Mouse (Mus musculus) Patski (cell line): ENCODE data around the gene Fam160a1. TPM values are rescaled to one million over a fixed set of nuclear protein-coding genes. Genes with fewer than 3 reads are reported as not detected.
A peak's percentile ranks its signal among the peaks of the same experiment; 100 is the strongest.

Source experiments
- ATAC-seq: fragments of 100-300 bp; one replicate; pipeline ENCODE4 v1.8.0; 2021
- CTCF ChIA-PET: fragments of 350-600 bp; sonication (Branson Sonifier 250); formaldehyde crosslinking; loops from one replicate; lab custom pipeline; 2022; ENCODE audit warnings: inconsistent platforms; lab: Charles Lee
- POLR2A ChIA-PET: fragments of 350-600 bp; sonication (Branson Sonifier 250); formaldehyde crosslinking; loops from one replicate; lab custom pipeline; 2022; ENCODE audit warnings: antibody characterized with exemption, inconsistent platforms; lab: Charles Lee
- DNase-seq: peaks from one replicate; pipeline ENCODE4 v3.0.0-alpha.2; 2011; ENCODE audit warnings: low read depth, low spot score
- H3K27me3 ChIP-seq: fragments of 371-371 bp; one replicate; pipeline ENCODE4 v1.5.1; 2021
- CTCF ChIP-seq: fragments of 100-300 bp; IDR thresholded peaks from one replicate; pipeline ENCODE4 v1.5.1; 2021
- in situ Hi-C: fragments of 300-500 bp; cut with MboI; formaldehyde crosslinking; loops from 3 replicates; pipeline ENCODE4 v1.11.1; 2018; ENCODE audit warnings: low pct_unique_long_range_greater_than_20kb, mixed read lengths
- polyA plus RNA-seq: library from polyadenylated mRNA; unstranded; gene quantifications from one replicate; pipeline ENCODE4 v1.2.3, GENCODE M21; 2021

Fam160a1 gene
- polyA plus RNA-seq, 1 experiment from 2014 or later = 22.4 TPM

DNA sequence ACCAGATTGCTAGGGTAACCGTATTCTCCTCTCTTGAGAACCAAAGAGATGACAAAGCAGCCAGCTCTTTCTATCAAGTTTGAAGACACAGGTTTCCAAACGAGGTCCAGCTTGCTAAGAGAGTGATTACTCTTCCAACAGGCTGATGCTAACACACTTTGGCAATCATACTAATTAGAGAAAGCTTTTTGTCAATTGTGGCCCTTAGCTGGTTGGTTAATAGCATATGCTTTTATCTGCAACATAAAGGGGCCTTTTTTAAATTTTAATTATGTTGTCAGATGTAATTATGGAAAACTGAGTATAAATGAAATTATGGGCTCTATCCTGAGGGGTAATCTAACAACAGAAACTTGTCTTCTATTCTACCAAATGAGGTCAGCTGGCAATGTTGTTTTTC, 89.9 kb downstream of the Fam160a1 start:
- in situ Hi-C loops = no loop called here
- ChIA-PET CTCF (interaction anchor here (1.3 to 3.1 kb wide), 3 partner anchors 9 to 25 kb away, joined by 6 to 11 read pairs (median 10); no protein-coding TSS in a partner anchor), POLR2A (interaction anchor here (0.5 kb wide), 1 partner anchor 10 kb away, joined by 4 read pairs; no protein-coding TSS in a partner anchor)
- H3K27me3 ChIP-seq = no peaks in the 10 kb centered on the region
- TF ChIP-seq CTCF = no peak
- DNase-seq = no peak
- no peak for ATAC-seq

DNA sequence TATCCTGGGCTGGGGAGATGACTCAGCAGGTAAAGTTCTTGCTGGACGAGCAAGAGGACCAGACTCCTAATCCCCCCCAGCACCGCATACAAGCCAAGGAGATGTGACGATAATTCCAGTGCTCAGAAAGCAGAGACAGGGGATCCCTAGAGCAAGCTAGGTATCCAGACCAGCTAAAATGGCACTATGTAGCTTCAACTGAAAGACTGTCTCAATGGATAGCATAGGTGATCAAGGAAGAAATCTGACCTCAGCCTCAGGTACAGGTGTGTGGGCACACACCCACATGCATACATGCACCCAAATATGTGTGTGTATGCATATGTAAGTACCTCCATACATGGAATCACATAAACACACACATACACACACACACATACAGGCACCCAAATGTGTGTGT, 91.1 kb downstream of the Fam160a1 start:
- no peaks in the 10 kb centered on the region for H3K27me3 ChIP-seq

DNA sequence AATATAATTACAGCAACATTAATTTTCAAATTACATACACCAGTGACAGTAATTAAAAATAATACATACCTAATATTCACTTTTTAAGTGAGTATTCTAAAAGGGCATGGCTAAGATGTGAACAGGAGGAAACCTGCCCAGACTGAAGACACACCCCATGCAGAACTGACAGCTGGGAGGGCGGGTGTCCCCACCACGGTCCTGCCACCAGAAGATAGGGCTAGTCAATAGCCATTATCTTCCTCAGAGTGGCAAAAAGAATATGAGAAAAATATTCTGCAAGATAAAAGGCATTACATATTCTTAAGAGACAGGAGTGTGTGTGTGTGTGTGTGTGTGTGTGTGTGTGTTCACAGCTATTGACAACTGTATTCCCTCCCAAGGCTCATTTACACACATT, 92.0 kb downstream of the Fam160a1 start:
- in situ Hi-C loops = no loop called here
- DNase-seq (no peak), ATAC-seq (no peak)
- POLR2A ChIA-PET = no interaction called here
- H3K27me3 ChIP-seq = no peaks in the 10 kb centered on the region
- no peak for TF ChIP-seq CTCF
- CTCF ChIA-PET = interaction anchor here (1.7 to 3.1 kb wide), 2 partner anchors 9 to 17 kb away, joined by 4 to 11 read pairs; no protein-coding TSS in a partner anchor

More for the DNA sequence above, 91.1 kb downstream of the Fam160a1 start:
- ChIA-PET POLR2A (no interaction called here), CTCF (interaction anchor here (1.1 to 3.1 kb wide), 3 partner anchors 10 to 147 kb away, joined by 3 to 11 read pairs (median 4); no protein-coding TSS in a partner anchor)
- in situ Hi-C loops = no loop called here
- no peak for TF ChIP-seq CTCF
- no peak for DNase-seq
- ATAC-seq = no peak

DNA sequence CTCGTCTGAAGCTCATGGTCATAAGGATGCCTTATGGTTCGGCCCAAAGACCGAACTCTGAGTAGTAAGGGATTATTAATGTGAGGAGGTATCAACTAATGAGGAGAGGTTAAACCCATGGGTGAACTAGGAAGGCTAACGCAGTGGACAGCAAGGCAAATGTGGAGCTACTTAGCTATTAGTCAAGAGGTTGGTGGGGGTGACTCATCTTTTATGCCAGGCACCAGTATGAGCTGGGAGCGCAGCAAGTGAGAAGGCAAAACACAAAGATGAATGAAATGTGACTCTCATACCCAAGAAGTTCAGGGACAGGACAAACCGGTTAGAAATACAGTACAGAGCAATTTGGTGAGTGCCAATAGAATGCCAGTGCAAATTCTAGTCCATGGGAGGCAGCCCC, 94.5 kb downstream of the Fam160a1 start:
- ChIA-PET CTCF (interaction anchor here (0.9 to 1.3 kb wide), 4 partner anchors 13 to 49 kb away, joined by 3 to 4 read pairs (median 3); no protein-coding TSS in a partner anchor), POLR2A (no interaction called here)
- in situ Hi-C loops = no loop called here
- H3K27me3 ChIP-seq = no peaks in the 10 kb centered on the region
- no peak for TF ChIP-seq CTCF
- ATAC-seq = no peak
- DNase-seq = no peak

DNA sequence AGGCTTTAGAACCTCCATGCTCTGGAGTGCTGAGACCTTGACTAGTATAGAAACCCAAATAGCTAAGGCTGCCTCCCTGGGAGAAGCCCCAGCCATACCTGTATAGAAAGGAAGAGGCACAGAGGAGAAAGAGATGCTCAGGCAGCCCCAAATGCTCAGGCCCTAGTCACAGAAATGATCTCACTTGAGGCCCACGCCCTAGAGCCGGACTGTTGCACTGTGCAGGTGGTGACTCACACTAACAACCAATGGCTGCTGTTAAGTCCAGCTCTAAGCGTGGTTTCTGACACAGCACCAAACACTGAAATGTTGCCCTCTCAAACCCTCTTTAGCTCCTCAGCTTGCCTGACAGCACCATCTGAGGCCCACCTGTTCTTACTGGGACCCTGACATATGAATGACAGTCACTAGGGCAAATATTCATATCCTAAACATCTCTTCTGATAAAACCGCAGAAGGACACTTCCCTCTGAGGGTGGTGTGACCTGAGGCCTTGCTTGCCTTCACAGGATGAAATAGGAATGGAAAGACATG, 101.3 kb downstream of the Fam160a1 start:
- no peaks in the 10 kb centered on the region for H3K27me3 ChIP-seq
- no peak for ATAC-seq
- TF ChIP-seq CTCF = no peak
- no peak for DNase-seq
- CTCF ChIA-PET = interaction anchor here (1.2 to 2.3 kb wide), 6 partner anchors 8 to 414 kb away, joined by 3 to 11 read pairs (median 7); no protein-coding TSS in a partner anchor
- in situ Hi-C loops = no loop called here
- POLR2A ChIA-PET = interaction anchor here (0.5 to 1.4 kb wide), 3 partner anchors 41 to 492 kb away, joined by 3 read pairs; no protein-coding TSS in a partner anchor

DNA sequence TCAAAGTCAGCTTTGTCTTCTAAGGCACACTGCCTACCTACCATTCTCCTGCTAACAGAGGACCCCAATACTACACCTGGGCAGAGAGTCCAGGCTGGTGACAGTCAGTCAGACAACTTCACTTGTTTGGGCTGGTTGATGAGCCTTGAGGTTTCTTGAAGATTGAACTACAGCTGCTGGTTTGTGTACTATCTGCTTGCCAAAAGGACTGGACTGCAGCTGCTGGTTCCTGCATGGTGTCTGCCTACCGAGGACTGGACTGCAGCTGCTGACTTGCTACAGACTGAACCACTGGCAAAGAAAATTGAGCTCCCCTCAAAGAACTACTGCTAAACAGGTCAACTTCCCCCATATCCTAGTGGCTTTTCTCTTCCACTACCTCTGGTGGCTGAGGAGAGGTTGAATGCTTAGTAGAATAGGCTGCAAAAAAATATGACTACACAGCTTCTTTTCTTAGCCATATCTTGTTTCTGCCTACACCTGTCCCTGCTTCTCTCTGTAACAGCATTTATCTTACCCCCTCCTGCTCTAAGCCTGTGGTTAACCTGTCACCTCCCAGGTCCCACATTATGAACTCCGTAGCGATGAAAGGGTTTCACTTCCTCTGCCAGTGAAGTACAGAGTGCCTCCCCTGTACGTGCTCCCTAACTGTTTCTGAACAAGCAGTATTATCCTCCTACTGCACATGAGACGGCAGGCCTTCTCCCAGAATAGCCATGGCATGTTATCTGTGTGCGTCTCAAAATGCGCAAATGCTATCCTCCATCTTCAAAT, 103.0 kb downstream of the Fam160a1 start:
- no peak for ATAC-seq

DNA sequence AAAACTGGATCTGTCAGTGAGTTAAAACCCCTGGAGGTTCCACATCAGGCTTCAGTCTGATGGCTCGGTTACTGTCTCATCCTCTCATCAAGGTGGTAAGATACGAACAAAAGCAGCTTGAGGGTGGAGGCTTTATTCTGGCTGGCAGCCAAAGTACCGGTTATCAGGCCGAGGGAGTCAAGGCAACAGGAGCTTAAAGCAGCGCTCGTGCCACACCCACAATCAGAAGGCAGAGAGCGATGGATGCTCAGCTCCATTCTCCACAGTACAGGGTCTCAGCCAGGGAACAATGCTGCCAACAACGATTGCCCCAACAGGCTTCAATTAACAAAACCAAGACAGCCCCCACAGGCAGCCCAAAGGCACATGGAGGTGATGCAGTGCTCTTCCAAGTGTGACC, 106.4 kb downstream of the Fam160a1 start:
- no peak for DNase-seq
- H3K27me3 ChIP-seq = no peaks in the 10 kb centered on the region
- no peak for ATAC-seq
- POLR2A ChIA-PET = no interaction called here
- CTCF ChIA-PET = interaction anchor here (9.3 kb wide), 1 partner anchor 206 kb away, joined by 77 read pairs; no protein-coding TSS in a partner anchor
- TF ChIP-seq CTCF = no peak
- in situ Hi-C loops = no loop called here

More for the DNA sequence above, 103.0 kb downstream of the Fam160a1 start:
- DNase-seq = no peak
- TF ChIP-seq CTCF = no peak
- ChIA-PET CTCF (interaction anchor here (1.0 to 1.6 kb wide), 6 partner anchors 11 to 209 kb away, joined by 3 to 8 read pairs (median 4); no protein-coding TSS in a partner anchor), POLR2A (no interaction called here)
- H3K27me3 ChIP-seq = no peaks in the 10 kb centered on the region
- in situ Hi-C loops = no loop called here

DNA sequence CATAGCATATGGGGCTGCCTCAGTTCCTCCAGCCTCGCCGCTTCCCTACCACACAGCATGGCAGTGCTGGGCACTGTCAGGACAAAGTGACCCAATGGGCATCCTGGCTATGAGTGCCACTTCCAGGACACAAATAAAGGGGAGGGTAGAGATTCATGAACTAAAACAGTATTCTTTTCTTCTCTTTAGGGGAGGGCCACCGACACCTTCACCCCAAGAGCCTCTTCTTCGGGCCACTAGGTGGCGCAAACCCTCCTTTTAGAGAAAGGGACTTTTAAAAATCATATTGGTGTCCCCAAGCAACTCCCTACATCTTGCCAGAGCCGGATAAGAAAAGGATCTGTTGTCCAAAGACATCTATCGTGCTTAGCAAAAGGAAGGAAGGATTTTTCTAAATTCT, 109.7 kb downstream of the Fam160a1 start:
- ChIA-PET POLR2A (no interaction called here), CTCF (interaction anchor here (0.7 to 9.3 kb wide), 9 partner anchors 9 to 217 kb away, joined by 3 to 77 read pairs (median 4); no protein-coding TSS in a partner anchor)
- in situ Hi-C loops = loop anchor here (5.0 to 10.0 kb wide), 2 partner anchors 210 to 407 kb away; no protein-coding TSS in a partner anchor
- no peaks in the 10 kb centered on the region for H3K27me3 ChIP-seq
- ATAC-seq (peak; percentile 58), DNase-seq (peak; percentile 31)
- peak; percentile 96 for TF ChIP-seq CTCF

DNA sequence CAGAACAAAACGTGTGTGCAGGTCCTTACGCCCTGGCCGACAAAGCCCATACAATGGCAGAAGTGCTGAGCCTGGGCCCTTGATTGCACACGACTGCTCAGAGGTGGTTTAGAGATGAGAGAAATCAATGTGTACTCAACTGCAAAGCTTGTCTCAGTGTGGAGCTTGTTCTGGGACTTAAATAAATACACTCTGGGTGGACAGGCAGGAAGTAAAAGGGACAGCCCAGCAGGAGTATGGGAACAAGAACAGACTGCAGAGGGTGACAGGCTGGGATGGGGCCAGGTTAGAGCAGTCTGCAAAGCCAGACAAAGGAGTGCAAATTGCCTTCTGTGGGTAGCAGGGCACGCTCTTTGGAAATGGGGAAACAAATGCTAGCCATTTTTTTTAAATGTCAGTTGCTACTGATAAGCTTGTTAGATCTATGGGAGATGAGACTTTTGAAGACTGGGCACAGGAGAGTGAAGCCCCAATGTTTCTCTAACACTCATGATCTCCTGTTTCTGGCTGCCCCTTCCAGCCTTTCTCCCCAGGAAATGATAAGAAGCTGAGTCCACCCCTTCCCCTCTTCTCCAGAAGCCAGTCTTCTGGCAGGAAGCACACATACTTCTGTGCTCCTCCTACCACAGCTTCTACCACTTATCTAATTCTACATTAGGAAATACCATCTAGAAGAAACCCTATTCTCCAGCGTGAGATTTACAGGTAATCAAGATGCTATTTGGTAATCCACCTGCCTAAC, 113.8 kb downstream of the Fam160a1 start:
- CTCF ChIA-PET = interaction anchor here (0.5 to 9.3 kb wide), 5 partner anchors 10 to 221 kb away, joined by 3 to 77 read pairs (median 4); no protein-coding TSS in a partner anchor
- in situ Hi-C loops = loop anchor here (10.0 kb wide), 1 partner anchor 411 kb away; no protein-coding TSS in a partner anchor
- ATAC-seq (no peak), DNase-seq (no peak)
- H3K27me3 ChIP-seq = no peaks in the 10 kb centered on the region
- TF ChIP-seq CTCF = no peak
- POLR2A ChIA-PET = interaction anchor here (1.0 to 1.3 kb wide), 2 partner anchors 10 to 182 kb away, joined by 3 read pairs; no protein-coding TSS in a partner anchor

DNA sequence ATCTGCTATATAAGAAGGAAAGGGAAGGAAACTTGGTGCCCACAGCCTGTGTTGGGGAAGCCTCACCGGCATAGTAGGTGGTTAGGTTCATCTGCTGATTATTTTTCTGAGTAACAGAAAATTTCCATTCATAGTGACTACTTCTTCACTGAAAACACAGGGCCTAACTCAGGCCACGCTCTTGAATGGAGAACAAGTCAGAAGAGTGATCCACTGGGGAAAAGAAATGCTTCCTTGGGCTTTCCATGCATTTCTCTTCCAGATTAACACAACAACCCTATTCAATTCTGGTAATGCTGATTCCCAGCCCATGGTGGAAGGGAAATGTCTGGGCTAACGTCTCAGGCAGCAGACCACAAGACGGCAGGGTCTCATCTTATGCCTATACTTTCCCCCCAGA, 118.6 kb downstream of the Fam160a1 start:
- CTCF ChIA-PET = no interaction called here
- DNase-seq = no peak
- ATAC-seq = no peak
- POLR2A ChIA-PET = no interaction called here
- in situ Hi-C loops = no loop called here
- no peak for TF ChIP-seq CTCF
- H3K27me3 ChIP-seq = no peaks in the 10 kb centered on the region
